Mouse (Mus musculus): ENCODE results near the gene Prcd. TPM values are rescaled to one million over a fixed set of nuclear protein-coding genes. Genes with fewer than 3 reads are reported as not detected.

The Prcd gene
- polyA plus RNA-seq, 1 experiment, result 2.8 TPM

- Histone ChIP-seq H3K4me3 (replicated peaks; ENCODE audit: extremely low read depth, low read depth, low read length) (no peak overlapping the region), H3K4me1 (ENCODE audit: control insufficient read depth, insufficient read depth, low read length) (no peaks in the 10 kb centered on the region)
- DNase-seq, result no peak
- TF ChIP-seq CTCF (IDR thresholded peaks at IDR 0.05; ENCODE audit: insufficient read depth, low read length) (no peak), POLR2A (IDR thresholded peaks at IDR 0.05; ENCODE audit: borderline replicate concordance, extremely low read depth, low read depth, low read length) (no peak)
- 79% methylated on average over 12 of the region's 12 CpGs for WGBS
Observed at GRCm38 (mm10) chr11:116714052-116714451, 60.7 kb downstream of the Prcd start.

Other genes with a start within 250 kb of the Prcd start
- 3.0 and 3.6 TPM in 2 replicates for gene Rnf157, start 240.5 kb upstream of the Prcd start, polyA plus RNA-seq (2012; rRNA removed)
- 159 and 160 TPM in 2 replicates for gene Ubald2, start 219.4 kb upstream of the Prcd start, polyA plus RNA-seq (2012; rRNA removed)
- gene Qrich2, start 187.3 kb upstream of the Prcd start, polyA plus RNA-seq (2012; rRNA removed), result 0.11 and 0.18 TPM in 2 replicates
- 82.4 and 92.0 TPM in 2 replicates for gene Prpsap1, start 159.3 kb upstream of the Prcd start, polyA plus RNA-seq (2012; rRNA removed)
- 41.8 and 45.8 TPM in 2 replicates for gene Sphk1, start 122.6 kb upstream of the Prcd start, polyA plus RNA-seq (2012; rRNA removed)
- gene Ube2o, start 72.1 kb upstream of the Prcd start, polyA plus RNA-seq (2012; rRNA removed), result 18.3 and 18.8 TPM in 2 replicates
- gene Aanat, start 67.1 kb upstream of the Prcd start, polyA plus RNA-seq (2012; rRNA removed), result 0.15 TPM in 1 of 2 replicates, not detected in the other
- gene Rhbdf2, start 26.5 kb upstream of the Prcd start, polyA plus RNA-seq (2012; rRNA removed), result 82.2 and 87.8 TPM in 2 replicates
- 33.6 and 41.2 TPM in 2 replicates for gene Cygb, start 779 bp downstream of the Prcd start, polyA plus RNA-seq (2012; rRNA removed)
- 0.26 and 0.28 TPM in 2 replicates for gene St6galnac1, start 122.0 kb downstream of the Prcd start, polyA plus RNA-seq (2012; rRNA removed)
- 70.1 and 172 TPM in 2 replicates for gene Mxra7, start 174.5 kb downstream of the Prcd start, polyA plus RNA-seq (2012; rRNA removed)
- gene Mettl23, start 189.7 kb downstream of the Prcd start, polyA plus RNA-seq (2012; rRNA removed), result 26.2 and 26.4 TPM in 2 replicates
- gene Jmjd6, start 189.9 kb downstream of the Prcd start, polyA plus RNA-seq (2012; rRNA removed), result 23.8 and 26.8 TPM in 2 replicates
- gene Mfsd11, start 198.9 kb downstream of the Prcd start, polyA plus RNA-seq (2012; rRNA removed), result 22.3 and 22.5 TPM in 2 replicates
- 448 and 676 TPM in 2 replicates for gene Srsf2, start 199.6 kb downstream of the Prcd start, polyA plus RNA-seq (2012; rRNA removed)

Measured in lung, adult 2 months (tissue).